Mouse (Mus musculus): ENCODE measurements around the gene Hhat. TPM values are rescaled to one million over a fixed set of nuclear protein-coding genes. Genes with fewer than 3 reads are reported as not detected.

Gene Hhat
- polyA plus RNA-seq, 1 experiment from 2014 or later = 3.4 TPM

DNA sequence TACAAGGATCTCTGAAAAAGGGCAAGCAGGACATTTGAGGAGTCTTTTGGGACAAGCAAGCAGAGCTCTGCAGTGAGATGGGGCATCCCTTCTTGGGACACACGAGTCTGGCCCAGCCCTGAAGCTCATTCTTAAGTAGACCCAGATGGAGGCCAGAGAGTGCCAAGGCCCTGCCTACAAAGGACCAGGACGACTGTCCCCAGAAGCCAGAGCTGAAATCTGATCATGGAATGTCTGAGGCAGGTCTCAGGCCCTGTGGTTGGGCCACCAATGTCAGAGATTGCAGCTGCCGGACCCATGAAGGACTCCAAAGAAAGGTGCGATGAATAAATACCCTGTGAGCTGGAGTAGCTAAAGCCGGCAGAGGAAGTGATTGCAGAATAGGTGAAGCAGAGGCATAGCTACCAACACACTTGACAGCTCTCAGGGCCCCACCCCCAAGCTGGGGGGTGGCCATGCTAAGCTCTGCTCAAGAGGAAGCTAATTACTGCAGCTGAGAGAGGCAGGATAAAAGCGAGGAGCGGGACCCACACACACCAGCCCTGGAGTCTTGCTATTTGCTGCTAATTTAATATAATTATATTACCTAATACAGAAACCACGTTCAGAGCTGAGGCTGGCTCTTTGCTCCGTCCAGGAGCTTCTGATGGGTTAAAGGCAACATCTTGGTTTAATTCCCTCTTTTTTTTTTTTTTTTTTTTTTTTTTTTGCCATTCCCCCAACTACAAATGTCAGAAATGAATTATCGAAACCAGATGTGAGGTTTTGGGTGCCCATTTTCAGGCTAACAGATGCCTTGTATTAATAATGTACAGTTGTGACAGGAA lies 28.4 kb upstream of the Hhat start:
- no peak for ATAC-seq
- no peak overlapping the region for H3K27ac ChIP-seq (ENCODE audit: low read depth, low read length)
- H3K9ac ChIP-seq (ENCODE audit: low read depth, low read length) = no peak overlapping the region
- H3K4me3 ChIP-seq (ENCODE audit: low read length) = no peak overlapping the region
- WGBS = 39% methylated on average over 10 of the region's 10 CpGs
- no peaks in the 10 kb centered on the region for H3K27me3 ChIP-seq (replicated peaks; ENCODE audit: control insufficient read depth, insufficient read depth, low read length)
- H3K4me1 ChIP-seq (ENCODE audit: control insufficient read depth, insufficient read depth, low read depth, low read length) = peaks cover 13% of the 10 kb centered on the region
- no peaks in the 10 kb centered on the region for H3K36me3 ChIP-seq (ENCODE audit: control insufficient read depth, insufficient read depth, low read length)
- no peak overlapping the region for H3K4me2 ChIP-seq (ENCODE audit: low read length)
- H3K9me3 ChIP-seq (ENCODE audit: control insufficient read depth, low read length) = peaks cover 3% of the 10 kb centered on the region; the same call in 1 of the 2 replicates

GRCm38 (mm10) chr1:192798212-192799164 lies 27.5 kb upstream of the Hhat start:
- H3K4me1 ChIP-seq (ENCODE audit: control insufficient read depth, insufficient read depth, low read depth, low read length) = peaks cover 13% of the 10 kb centered on the region
- no peak for ATAC-seq
- H3K4me2 ChIP-seq (ENCODE audit: low read length) = no peak overlapping the region
- no peak overlapping the region for H3K27ac ChIP-seq (ENCODE audit: low read depth, low read length)
- H3K9ac ChIP-seq (ENCODE audit: low read depth, low read length) = no peak overlapping the region; the same call in 1 of the 2 replicates
- no peak overlapping the region for H3K4me3 ChIP-seq (ENCODE audit: low read length)
- no peaks in the 10 kb centered on the region for H3K27me3 ChIP-seq (replicated peaks; ENCODE audit: control insufficient read depth, insufficient read depth, low read length)
- 75% methylated on average over 16 of the region's 16 CpGs for WGBS
- H3K9me3 ChIP-seq (ENCODE audit: control insufficient read depth, low read length) = peaks cover 3% of the 10 kb centered on the region; the same call in 1 of the 2 replicates
- no peaks in the 10 kb centered on the region for H3K36me3 ChIP-seq (ENCODE audit: control insufficient read depth, insufficient read depth, low read length)

DNA sequence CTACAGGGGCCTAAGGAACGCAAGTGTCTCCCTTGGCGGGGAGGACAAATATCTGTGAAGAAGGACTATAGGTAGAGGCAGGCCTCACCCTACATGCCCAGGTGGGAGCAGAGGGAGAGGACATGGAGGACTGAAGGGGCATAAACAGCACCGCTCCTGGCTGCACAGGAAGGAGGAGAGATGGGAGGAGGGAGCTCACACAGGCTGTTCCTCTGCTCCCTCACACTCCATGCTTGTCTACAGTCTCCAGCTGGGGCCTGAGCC lies 25.9 kb upstream of the Hhat start:
- Histone ChIP-seq H3K36me3 (ENCODE audit: control insufficient read depth, insufficient read depth, low read length) (no peaks in the 10 kb centered on the region), H3K9me3 (ENCODE audit: control insufficient read depth, low read length) (peaks cover 3% of the 10 kb centered on the region; the same call in 1 of the 2 replicates), H3K27ac (ENCODE audit: low read depth, low read length) (no peak overlapping the region), H3K4me3 (ENCODE audit: low read length) (no peak overlapping the region), H3K9ac (ENCODE audit: low read depth, low read length) (no peak overlapping the region), H3K4me1 (ENCODE audit: control insufficient read depth, insufficient read depth, low read depth, low read length) (peaks cover 15% of the 10 kb centered on the region), H3K27me3 (replicated peaks; ENCODE audit: control insufficient read depth, insufficient read depth, low read length) (no peaks in the 10 kb centered on the region), H3K4me2 (ENCODE audit: low read length) (no peak overlapping the region)
- WGBS = 52% methylated on average over 3 of the region's 3 CpGs
- ATAC-seq = 0 out of 2 replicates have a peak, but pooled peaks have one; percentile 22

DNA sequence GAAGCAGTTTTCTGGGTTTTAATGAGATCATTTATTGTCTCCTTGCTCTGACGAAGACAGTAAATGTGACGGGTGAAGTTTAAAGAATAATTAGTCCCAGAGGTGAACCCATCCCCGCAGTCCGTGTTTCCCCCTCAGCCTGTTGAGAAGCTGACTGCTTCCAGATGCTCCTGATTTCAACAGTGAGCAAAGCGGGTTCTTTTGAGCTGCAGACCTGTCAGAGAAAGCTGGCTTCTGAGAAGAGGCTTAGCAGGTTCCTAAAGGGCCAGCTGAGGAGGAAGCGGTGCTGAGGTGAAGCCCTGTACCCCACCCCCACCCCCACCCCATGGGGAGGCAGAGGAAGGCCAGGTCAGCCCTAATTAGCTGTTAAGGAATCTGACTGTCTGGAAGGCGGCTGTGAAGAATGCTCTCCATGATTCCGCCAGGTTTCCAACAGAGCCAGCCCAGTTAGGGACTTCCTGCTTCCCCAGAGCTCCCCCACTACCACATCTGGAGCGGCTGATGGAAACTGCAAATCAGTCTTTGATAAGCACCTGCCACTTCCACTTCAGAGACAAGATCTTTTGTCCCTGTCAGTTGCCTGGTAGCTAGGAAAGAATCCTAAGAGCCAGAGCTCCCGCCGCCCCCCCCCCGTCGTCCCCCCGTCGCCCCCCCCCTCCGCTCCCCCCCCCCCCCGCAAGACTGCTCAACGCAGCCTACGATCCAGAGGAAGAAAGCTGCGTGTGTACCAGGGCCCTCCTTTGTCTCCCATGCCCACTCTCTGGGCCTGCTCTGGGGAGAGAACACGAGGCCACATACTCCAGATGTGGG lies 25.4 kb upstream of the Hhat start:
- 0 out of 2 replicates have a peak overlapping the region, but pooled peaks have one; percentile 32 for H3K9ac ChIP-seq (ENCODE audit: low read depth, low read length)
- no peak overlapping the region for H3K4me2 ChIP-seq (ENCODE audit: low read length)
- peaks cover 18% of the 10 kb centered on the region for H3K4me1 ChIP-seq (ENCODE audit: control insufficient read depth, insufficient read depth, low read depth, low read length)
- H3K27ac ChIP-seq (ENCODE audit: low read depth, low read length) = peak overlapping the region; percentile 69
- H3K9me3 ChIP-seq (ENCODE audit: control insufficient read depth, low read length) = peaks cover 3% of the 10 kb centered on the region; the same call in 1 of the 2 replicates
- H3K27me3 ChIP-seq (replicated peaks; ENCODE audit: control insufficient read depth, insufficient read depth, low read length) = no peaks in the 10 kb centered on the region
- ATAC-seq = peak; percentile 32; the same call in 1 of the 2 replicates
- no peak overlapping the region for H3K4me3 ChIP-seq (ENCODE audit: low read length)
- no peaks in the 10 kb centered on the region for H3K36me3 ChIP-seq (ENCODE audit: control insufficient read depth, insufficient read depth, low read length)
- WGBS = 4% methylated on average over 10 of the region's 21 CpGs

DNA sequence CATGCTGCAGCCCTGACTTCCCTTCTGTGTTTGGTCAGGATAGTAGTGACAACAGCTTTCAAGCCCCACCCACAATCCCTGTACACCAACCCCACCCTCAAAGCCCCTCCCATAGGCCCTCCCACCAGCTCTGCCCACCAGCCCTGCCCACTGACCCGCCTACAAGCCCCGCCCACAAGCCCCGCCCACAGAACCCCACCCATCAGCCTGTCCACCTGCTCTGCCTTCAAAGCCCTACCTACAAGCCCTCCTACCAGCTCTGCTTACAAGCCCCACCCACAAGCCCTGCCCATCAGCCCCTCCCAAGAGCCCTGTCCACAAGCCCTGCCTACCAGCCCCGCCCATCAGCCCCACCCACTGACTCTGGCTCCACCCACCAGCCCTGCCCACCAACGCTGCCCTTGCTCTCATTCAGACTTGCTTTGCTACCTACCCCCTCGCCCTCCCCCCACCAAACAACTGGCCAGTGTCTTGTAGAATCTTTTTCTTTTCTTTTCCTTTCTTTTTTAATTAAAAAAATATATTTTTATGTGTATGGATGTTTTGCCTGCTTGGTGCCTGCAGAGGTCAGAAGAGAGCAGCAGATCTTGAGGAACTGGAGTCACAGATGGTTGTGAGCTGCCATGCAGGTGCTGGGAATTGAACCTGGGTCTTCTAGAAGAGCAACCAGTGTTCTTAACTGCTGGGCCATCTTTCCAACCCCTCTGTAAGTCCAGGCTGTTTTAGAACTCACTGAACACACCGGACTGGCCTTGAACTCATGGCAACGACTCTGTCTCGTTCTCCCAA lies 24.1 kb upstream of the Hhat start:
- Histone ChIP-seq H3K9ac (ENCODE audit: low read depth, low read length) (no peak overlapping the region), H3K4me3 (ENCODE audit: low read length) (no peak overlapping the region), H3K9me3 (ENCODE audit: control insufficient read depth, low read length) (peaks cover 3% of the 10 kb centered on the region; the same call in 1 of the 2 replicates), H3K4me1 (ENCODE audit: control insufficient read depth, insufficient read depth, low read depth, low read length) (peaks cover 18% of the 10 kb centered on the region), H3K4me2 (ENCODE audit: low read length) (no peak overlapping the region), H3K36me3 (ENCODE audit: control insufficient read depth, insufficient read depth, low read length) (no peaks in the 10 kb centered on the region), H3K27me3 (replicated peaks; ENCODE audit: control insufficient read depth, insufficient read depth, low read length) (no peaks in the 10 kb centered on the region), H3K27ac (ENCODE audit: low read depth, low read length) (no peak overlapping the region)
- no peak for ATAC-seq
- 66% methylated on average over 9 of the region's 9 CpGs for WGBS

DNA sequence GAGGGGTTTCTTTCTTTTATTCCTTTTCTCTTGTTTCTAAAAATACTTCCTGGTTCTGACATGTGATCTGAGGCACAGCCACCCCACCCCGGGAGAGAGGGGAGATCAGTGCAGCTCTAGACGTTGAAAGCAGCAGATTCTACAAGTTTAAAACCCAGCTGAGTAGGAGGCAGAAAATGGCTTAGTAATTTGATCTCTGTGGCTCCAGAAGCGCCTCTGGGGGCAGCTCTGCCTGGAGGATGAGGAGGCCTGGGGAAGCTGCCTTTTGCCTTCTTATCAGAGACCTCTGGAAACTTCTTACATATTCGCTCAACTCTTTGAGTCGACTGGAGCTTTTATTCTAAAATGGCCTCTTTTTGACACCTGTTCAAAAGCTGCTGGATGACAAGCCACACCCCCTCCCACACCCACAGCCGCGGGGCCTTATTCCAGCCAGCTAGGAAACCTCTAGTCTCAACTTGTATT lies 20.9 kb upstream of the Hhat start:
- H3K36me3 ChIP-seq (ENCODE audit: control insufficient read depth, insufficient read depth, low read length) = no peaks in the 10 kb centered on the region
- peaks cover 13% of the 10 kb centered on the region for H3K4me1 ChIP-seq (ENCODE audit: control insufficient read depth, insufficient read depth, low read depth, low read length)
- H3K4me2 ChIP-seq (ENCODE audit: low read length) = no peak overlapping the region
- no peak for ATAC-seq
- no peak overlapping the region for H3K27ac ChIP-seq (ENCODE audit: low read depth, low read length)
- no peak overlapping the region for H3K4me3 ChIP-seq (ENCODE audit: low read length)
- WGBS = 20% methylated on average over 7 of the region's 7 CpGs
- peaks cover 3% of the 10 kb centered on the region; the same call in 1 of the 2 replicates for H3K9me3 ChIP-seq (ENCODE audit: control insufficient read depth, low read length)
- H3K9ac ChIP-seq (ENCODE audit: low read depth, low read length) = no peak overlapping the region
- H3K27me3 ChIP-seq (replicated peaks; ENCODE audit: control insufficient read depth, insufficient read depth, low read length) = no peaks in the 10 kb centered on the region

DNA sequence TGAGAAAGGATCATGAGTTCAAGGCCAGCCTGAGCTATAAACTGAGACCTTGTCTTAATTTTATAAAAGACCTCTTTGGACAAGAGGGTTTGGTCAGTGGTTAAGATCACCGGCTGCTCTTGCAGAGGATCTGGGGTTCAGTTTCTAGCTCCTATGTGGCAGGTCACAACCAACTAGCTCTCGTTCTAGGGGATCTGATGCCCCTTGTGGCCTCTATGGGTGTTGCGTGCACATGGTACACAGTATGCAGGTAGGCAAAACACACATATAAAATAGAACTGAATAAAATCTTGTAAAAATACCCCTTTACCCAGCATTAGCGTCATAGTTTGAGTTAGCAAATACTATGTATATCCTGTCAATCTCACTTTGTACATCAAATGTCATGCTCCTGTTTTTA lies 19.4 kb upstream of the Hhat start:
- WGBS = 82% methylated on average over 4 of the region's 4 CpGs
- peaks cover 3% of the 10 kb centered on the region; the same call in 1 of the 2 replicates for H3K9me3 ChIP-seq (ENCODE audit: control insufficient read depth, low read length)

GRCm38 (mm10) chr1:192789828-192790227 lies 18.8 kb upstream of the Hhat start:
- 71% methylated on average over 11 of the region's 11 CpGs for WGBS
- H3K4me1 ChIP-seq (ENCODE audit: control insufficient read depth, insufficient read depth, low read depth, low read length) = peaks cover 16% of the 10 kb centered on the region
- H3K9me3 ChIP-seq (ENCODE audit: control insufficient read depth, low read length) = no peaks in the 10 kb centered on the region
- H3K4me2 ChIP-seq (ENCODE audit: low read length) = no peak overlapping the region
- H3K27ac ChIP-seq (ENCODE audit: low read depth, low read length) = 0 out of 2 replicates have a peak overlapping the region, but pooled peaks have one; percentile 59
- H3K9ac ChIP-seq (ENCODE audit: low read depth, low read length) = no peak overlapping the region
- no peaks in the 10 kb centered on the region for H3K27me3 ChIP-seq (replicated peaks; ENCODE audit: control insufficient read depth, insufficient read depth, low read length)
- H3K4me3 ChIP-seq (ENCODE audit: low read length) = no peak overlapping the region
- no peaks in the 10 kb centered on the region for H3K36me3 ChIP-seq (ENCODE audit: control insufficient read depth, insufficient read depth, low read length)
- no peak for ATAC-seq

More for the DNA sequence above, 19.4 kb upstream of the Hhat start:
- no peak overlapping the region for H3K4me3 ChIP-seq (ENCODE audit: low read length)
- no peak overlapping the region for H3K9ac ChIP-seq (ENCODE audit: low read depth, low read length)
- H3K27ac ChIP-seq (ENCODE audit: low read depth, low read length) = no peak overlapping the region
- no peak for ATAC-seq
- H3K4me2 ChIP-seq (ENCODE audit: low read length) = no peak overlapping the region
- no peaks in the 10 kb centered on the region for H3K27me3 ChIP-seq (replicated peaks; ENCODE audit: control insufficient read depth, insufficient read depth, low read length)
- peaks cover 11% of the 10 kb centered on the region for H3K4me1 ChIP-seq (ENCODE audit: control insufficient read depth, insufficient read depth, low read depth, low read length)
- H3K36me3 ChIP-seq (ENCODE audit: control insufficient read depth, insufficient read depth, low read length) = no peaks in the 10 kb centered on the region
